Mouse (Mus musculus): ENCODE data around the gene Elp4.

GRCm38 (mm10) chr2:105913655-105914366, 9.4 kb upstream of the Elp4 start:
- no peak for TF ChIP-seq POLR2A (IDR thresholded peaks at IDR 0.05; ENCODE audit: control insufficient read depth, extremely low read depth, insufficient read depth, low read length, poor library complexity)
- TF ChIP-seq CTCF (IDR thresholded peaks at IDR 0.05; ENCODE audit: borderline replicate concordance, control insufficient read depth, extremely low read depth, insufficient read depth, low read length, poor library complexity) = no peak
